Mouse (Mus musculus) forebrain, embryonic 15.5 days (tissue): ENCODE measurements around the gene Psors1c2. TPM values are rescaled to one million over a fixed set of nuclear protein-coding genes. Genes with fewer than 3 reads are reported as not detected.

Experiments
- ATAC-seq: fragments of 200-750 bp; cut with Nextera tagmentation; replicated peaks from 2 replicates; pipeline ENCODE4 v1.8.0; 2017; ENCODE audit warnings: mild to moderate bottlenecking, moderate TSS enrichment, moderate library complexity
- H3K27ac ChIP-seq: fragments of 300-500 bp; sonication (generic); replicated peaks from 2 replicates; pipeline ENCODE4 v1.5.1; 2015; ENCODE audit warnings: mild to moderate bottlenecking, inconsistent platforms
- H3K27me3 ChIP-seq: fragments of 300-500 bp; sonication (generic); 2 replicates; pipeline ENCODE4 v1.6.1; 2015; ENCODE audit warnings: inconsistent platforms
- H3K36me3 ChIP-seq: fragments of 300-500 bp; sonication (generic); 2 replicates; pipeline ENCODE4 v1.6.1; 2015; ENCODE audit warnings: mild to moderate bottlenecking, inconsistent platforms
- H3K4me1 ChIP-seq: fragments of 300-500 bp; sonication (generic); 2 replicates; pipeline ENCODE4 v1.6.1; 2015; ENCODE audit warnings: inconsistent platforms
- H3K4me2 ChIP-seq: fragments of 300-500 bp; sonication (generic); replicated peaks from 2 replicates; pipeline ENCODE4 v1.6.1; 2015; ENCODE audit warnings: mild to moderate bottlenecking, inconsistent platforms
- H3K4me3 ChIP-seq: fragments of 300-500 bp; sonication (generic); 2 replicates; pipeline ENCODE4 v1.5.1; 2015; ENCODE audit warnings: mild to moderate bottlenecking, inconsistent platforms
- H3K9ac ChIP-seq: fragments of 300-500 bp; sonication (generic); replicated peaks from 2 replicates; pipeline ENCODE4 v1.6.1; 2015; ENCODE audit warnings: mild to moderate bottlenecking, inconsistent platforms
- H3K9me3 ChIP-seq: fragments of 300-500 bp; sonication (generic); 2 replicates; pipeline ENCODE4 v1.6.1; 2016; ENCODE audit warnings: inconsistent platforms
- WGBS: fragments of 180-500 bp; shearing (Covaris S2); methylation state at CpG from one replicate; pipeline ENCODE4 v1.1.7; 2015; ENCODE audit warnings: mixed read lengths; 5-methylcytosine and 5-hydroxymethylcytosine counted together
- polyA plus RNA-seq: library from polyadenylated mRNA; unstranded; fragments of >200 nt; fragmentation: Nextera tagmentation; extraction: Ambion mirVana; gene quantifications from 2 replicates; pipeline ENCODE4 v1.2.1, GENCODE M21; 2015

Psors1c2 gene
- polyA plus RNA-seq, 1 experiment from 2014 or later = 1.2 TPM

DNA sequence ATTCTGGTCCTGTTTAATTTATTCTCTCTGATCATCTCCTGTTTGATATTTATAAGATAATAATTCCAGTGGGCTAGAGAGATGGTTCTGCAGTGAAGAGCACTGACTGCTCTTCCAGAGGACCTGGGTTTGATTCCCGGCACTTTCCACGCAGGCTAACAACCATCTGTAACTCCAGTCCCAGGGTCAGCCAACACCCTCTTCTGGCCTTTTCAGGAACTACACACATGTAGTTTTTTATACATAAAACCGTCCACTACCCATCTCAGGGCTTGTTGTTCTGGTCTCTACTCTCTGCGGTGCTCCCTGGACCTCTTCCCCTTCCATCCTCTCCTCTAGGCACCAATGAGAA, 17.1 kb downstream of the Psors1c2 start:
- Histone ChIP-seq H3K36me3 (no peaks in the 10 kb centered on the region), H3K9ac (no peak overlapping the region), H3K27me3 (no peaks in the 10 kb centered on the region), H3K4me1 (peaks cover 8% of the 10 kb centered on the region; the same call in 1 of the 2 replicates), H3K4me3 (no peak overlapping the region), H3K4me2 (no peak overlapping the region), H3K9me3 (no peaks in the 10 kb centered on the region), H3K27ac (peak overlapping the region; percentile 53)
- no peak for ATAC-seq
- WGBS = 93% methylated on average over 4 of the region's 4 CpGs

DNA sequence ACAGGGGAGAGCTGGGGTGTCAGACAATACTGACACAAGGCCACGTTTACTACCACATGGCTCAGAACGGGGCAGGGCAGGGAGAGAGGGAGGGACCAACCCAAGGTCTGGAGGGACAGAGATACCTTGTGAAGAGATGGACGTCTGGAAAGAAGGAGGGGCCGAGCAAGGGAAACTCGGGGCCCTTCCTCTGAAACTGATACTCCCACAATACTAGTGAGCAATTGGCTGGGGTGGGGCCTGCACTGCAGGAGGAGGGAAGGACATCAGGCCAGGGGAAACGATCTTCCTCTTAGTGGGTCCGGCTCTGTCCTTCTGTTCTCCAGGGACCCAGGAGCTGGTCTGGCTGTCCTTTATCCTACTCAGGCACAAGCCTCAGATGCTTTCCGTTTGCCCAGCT, 17.9 kb downstream of the Psors1c2 start:
- WGBS = 61% methylated on average over 8 of the region's 8 CpGs
- peaks cover 8% of the 10 kb centered on the region; the same call in 1 of the 2 replicates for H3K4me1 ChIP-seq
- H3K36me3 ChIP-seq = no peaks in the 10 kb centered on the region
- H3K27me3 ChIP-seq = no peaks in the 10 kb centered on the region
- no peak overlapping the region for H3K27ac ChIP-seq
- H3K9me3 ChIP-seq = no peaks in the 10 kb centered on the region
- no peak overlapping the region for H3K4me3 ChIP-seq
- no peak for ATAC-seq
- H3K4me2 ChIP-seq = no peak overlapping the region
- H3K9ac ChIP-seq = no peak overlapping the region

DNA sequence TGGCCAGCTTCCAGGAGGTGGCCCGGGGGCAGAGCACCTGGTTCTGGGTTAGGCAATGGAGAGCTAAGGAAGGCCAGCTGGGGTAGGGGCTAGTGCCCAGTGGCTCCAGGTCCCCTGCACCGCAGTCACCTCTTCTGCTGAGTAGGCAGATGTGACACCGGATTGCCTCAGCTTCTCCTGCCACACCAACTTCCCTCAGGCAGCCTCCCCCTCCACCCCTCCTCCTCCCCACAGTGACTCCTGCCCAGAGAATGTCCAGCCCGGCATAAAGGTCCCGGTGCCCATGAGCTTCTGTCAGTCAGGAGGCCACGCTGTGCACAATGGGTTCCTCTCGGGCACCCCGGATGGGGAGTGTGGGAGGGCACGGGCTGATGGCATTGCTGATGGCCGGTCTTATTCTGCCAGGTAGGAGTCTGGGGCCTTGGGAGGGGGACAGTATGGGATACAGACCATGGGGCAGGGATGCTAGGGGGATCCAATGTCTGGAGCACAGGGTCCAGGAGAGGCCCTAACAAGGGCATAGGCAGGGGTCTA, 18.9 kb downstream of the Psors1c2 start, which contains the start of gene Cdsn:
Gene Cdsn (plus strand): TSS at position 248 of the 534 bp plus-strand sequence.
- no peaks in the 10 kb centered on the region for H3K9me3 ChIP-seq

DNA sequence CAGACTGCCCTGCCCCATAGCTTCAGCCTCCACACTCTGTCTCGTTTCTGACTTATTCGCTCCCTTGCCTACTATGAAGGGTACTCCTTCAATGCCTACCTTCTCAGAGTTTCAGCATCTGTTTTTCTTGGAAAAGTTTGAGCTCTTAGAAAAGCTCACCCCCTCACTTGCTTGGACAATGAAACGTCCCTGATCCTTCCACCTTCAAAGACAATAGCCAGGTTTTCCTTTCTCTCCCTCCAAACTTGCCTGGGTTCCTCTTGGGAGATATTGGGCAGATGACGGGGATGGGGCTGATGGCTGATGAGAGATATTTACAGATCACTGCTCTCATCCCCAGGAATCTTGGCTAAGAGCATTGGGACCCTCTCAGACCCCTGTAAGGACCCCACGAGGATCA, 21.3 kb downstream of the Psors1c2 start:
- H3K4me3 ChIP-seq = no peak overlapping the region
- no peak overlapping the region for H3K4me2 ChIP-seq
- no peak overlapping the region for H3K27ac ChIP-seq
- H3K27me3 ChIP-seq = no peaks in the 10 kb centered on the region
- WGBS = 76% methylated on average over 5 of the region's 5 CpGs
- H3K36me3 ChIP-seq = no peaks in the 10 kb centered on the region
- ATAC-seq = no peak
- no peaks in the 10 kb centered on the region for H3K9me3 ChIP-seq
- H3K9ac ChIP-seq = no peak overlapping the region
- H3K4me1 ChIP-seq = peaks cover 7% of the 10 kb centered on the region; the same call in 1 of the 2 replicates

More for the DNA sequence above, 18.9 kb downstream of the Psors1c2 start, which contains the start of gene Cdsn:
- Histone ChIP-seq H3K4me1 (peaks cover 8% of the 10 kb centered on the region; the same call in 1 of the 2 replicates), H3K9ac (no peak within 1 kb of the TSS), H3K27ac (no peak within 1 kb of the TSS), H3K36me3 (no peaks in the 10 kb centered on the region), H3K4me3 (no peak within 1 kb of the TSS), H3K4me2 (no peak within 1 kb of the TSS), H3K27me3 (no peaks in the 10 kb centered on the region)
- WGBS = 82% methylated on average over 10 of the region's 10 CpGs
- ATAC-seq = no peak

DNA sequence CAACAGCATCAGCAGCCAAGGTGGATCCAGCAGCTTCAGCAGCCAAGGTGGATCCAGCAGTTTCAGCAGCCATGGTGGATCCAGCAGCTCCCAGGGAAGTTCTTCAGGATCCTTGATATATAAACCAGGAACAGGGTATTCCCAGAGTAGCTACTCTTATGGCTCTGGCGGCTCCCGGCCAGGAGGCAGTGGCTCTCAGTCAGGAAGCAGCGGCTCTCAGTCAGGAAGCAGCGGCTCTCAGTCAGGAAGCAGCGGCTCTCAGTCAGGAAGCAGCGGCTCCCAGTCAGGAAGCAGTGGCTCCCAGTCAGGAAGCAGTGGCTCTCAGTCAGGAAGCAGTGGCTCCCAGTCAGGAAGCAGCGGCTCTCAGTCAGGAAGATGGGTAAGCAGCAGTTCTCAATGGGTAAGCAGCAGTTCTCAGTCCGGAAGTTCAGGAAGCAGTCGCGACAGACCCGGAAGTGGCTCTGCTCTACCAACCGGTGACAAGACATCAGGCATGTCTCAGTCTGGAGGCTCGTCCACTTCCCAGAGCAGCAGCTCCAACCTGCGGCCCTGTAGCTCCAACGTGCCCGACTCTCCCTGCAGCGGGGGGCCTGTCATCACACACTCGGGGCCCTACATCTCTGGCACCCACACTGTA, 21.9 kb downstream of the Psors1c2 start:
- H3K4me1 ChIP-seq = peaks cover 1% of the 10 kb centered on the region; the same call in 1 of the 2 replicates
- H3K36me3 ChIP-seq = no peaks in the 10 kb centered on the region
- 96% methylated on average over 18 of the region's 18 CpGs for WGBS
- no peak overlapping the region for H3K27ac ChIP-seq
- no peak overlapping the region for H3K4me2 ChIP-seq
- ATAC-seq = no peak
- H3K4me3 ChIP-seq = no peak overlapping the region
- no peaks in the 10 kb centered on the region for H3K27me3 ChIP-seq
- H3K9me3 ChIP-seq = no peaks in the 10 kb centered on the region
- H3K9ac ChIP-seq = no peak overlapping the region

DNA sequence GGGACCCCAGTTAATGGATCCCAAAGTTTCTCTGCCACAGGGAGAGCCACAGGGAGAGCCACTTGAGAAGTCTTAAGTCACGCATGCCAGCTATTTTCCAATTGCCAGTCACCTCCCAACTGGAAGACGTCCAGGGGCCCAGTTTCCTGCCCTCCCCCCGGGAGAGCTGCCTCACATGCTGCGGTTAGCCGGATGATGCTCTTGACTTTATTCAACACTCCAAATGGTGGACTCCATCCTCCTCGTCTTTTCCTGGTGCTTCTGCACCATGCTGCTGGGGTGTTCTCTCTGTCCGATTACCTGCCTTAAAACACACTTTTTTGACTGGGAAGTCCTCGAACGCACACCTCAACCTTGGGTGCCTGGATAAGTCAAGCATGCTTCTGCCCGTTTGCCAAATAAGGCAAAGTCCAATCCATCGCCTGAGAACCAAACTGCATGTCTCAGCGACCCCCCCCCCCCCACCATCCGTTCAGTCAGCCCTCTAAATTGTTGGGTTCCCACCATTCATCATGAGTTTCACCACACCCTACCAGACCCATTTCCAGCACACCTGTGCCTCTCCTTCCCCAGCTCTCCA, 23.3 kb downstream of the Psors1c2 start:
- no peaks in the 10 kb centered on the region for H3K27me3 ChIP-seq
- no peak overlapping the region for H3K27ac ChIP-seq
- no peaks in the 10 kb centered on the region for H3K4me1 ChIP-seq
- no peaks in the 10 kb centered on the region for H3K36me3 ChIP-seq
- no peak overlapping the region for H3K4me3 ChIP-seq
- H3K4me2 ChIP-seq = no peak overlapping the region
- no peak for ATAC-seq
- 93% methylated on average over 13 of the region's 13 CpGs for WGBS
- H3K9ac ChIP-seq = no peak overlapping the region
- H3K9me3 ChIP-seq = no peaks in the 10 kb centered on the region

DNA sequence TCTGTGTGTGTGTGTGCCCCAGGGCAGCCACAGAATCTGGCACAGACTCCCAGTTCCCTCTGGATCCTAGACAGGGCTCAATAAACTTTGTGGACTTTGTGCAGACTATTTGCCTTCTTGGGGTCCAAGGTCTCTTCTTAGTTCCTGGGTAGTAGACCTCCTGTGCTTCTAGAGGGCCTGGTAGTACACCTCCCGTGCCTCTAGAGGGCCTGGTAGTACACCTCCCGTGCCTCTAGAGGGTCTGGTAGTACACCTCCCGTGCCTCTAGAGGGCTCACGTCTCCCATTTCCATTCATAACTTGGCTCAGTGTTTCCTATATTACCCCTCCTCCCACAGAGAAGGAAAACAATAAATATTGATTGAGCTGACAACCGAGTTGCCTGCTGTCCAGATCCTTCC, 23.8 kb downstream of the Psors1c2 start:
- H3K4me2 ChIP-seq = no peak overlapping the region
- no peaks in the 10 kb centered on the region for H3K27me3 ChIP-seq
- WGBS = 31% methylated on average over 5 of the region's 5 CpGs
- H3K9me3 ChIP-seq = no peaks in the 10 kb centered on the region
- ATAC-seq = no peak
- no peak overlapping the region for H3K27ac ChIP-seq
- no peak overlapping the region for H3K9ac ChIP-seq
- H3K4me3 ChIP-seq = no peak overlapping the region
- H3K4me1 ChIP-seq = no peaks in the 10 kb centered on the region
- H3K36me3 ChIP-seq = no peaks in the 10 kb centered on the region

DNA sequence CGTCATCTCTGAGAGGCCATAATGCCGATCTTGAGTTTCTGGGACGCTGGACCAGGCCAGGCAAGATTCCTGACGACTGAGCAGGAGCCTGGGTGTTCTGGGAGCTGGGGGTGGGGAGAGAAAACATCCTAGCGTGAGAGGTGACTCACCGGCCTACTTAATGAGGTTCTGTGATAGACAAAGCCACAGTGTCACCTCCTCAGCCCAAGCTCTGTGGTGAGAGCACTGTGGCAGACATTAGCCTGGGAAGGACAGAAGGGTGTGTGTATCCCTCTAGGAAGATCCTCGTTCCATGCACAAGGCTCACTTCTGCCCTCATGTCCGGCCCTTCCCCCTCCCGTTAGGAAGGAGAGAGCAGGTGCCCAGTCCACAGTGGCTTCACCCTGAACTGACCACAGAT, 24.4 kb downstream of the Psors1c2 start:
- no peak for ATAC-seq
- Histone ChIP-seq H3K4me2 (no peak overlapping the region), H3K27ac (no peak overlapping the region), H3K4me1 (no peaks in the 10 kb centered on the region), H3K27me3 (no peaks in the 10 kb centered on the region), H3K9ac (no peak overlapping the region), H3K9me3 (no peaks in the 10 kb centered on the region), H3K36me3 (no peaks in the 10 kb centered on the region), H3K4me3 (no peak overlapping the region)
- WGBS = 74% methylated on average over 9 of the region's 9 CpGs

DNA sequence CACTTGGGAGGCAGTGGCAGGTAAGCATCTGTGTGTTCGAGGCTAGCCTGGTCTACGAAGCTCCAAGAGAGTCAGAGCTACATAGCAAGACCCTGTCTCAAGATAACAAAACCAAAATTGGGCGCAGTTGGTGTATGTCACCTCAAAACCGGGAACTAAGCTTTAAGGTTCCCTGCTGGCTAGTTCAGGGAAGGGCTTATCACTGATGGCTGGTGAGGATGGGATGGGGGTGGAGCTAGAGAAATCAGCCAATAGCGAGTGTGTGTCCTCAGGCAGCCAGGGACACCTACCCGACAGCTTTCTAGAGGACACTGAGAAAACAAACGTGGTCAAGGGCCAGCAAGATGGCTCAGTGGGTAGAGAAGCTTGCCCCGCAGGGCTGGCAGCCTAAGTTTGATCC, 25.2 kb downstream of the Psors1c2 start:
- WGBS = 65% methylated on average over 8 of the region's 8 CpGs

DNA sequence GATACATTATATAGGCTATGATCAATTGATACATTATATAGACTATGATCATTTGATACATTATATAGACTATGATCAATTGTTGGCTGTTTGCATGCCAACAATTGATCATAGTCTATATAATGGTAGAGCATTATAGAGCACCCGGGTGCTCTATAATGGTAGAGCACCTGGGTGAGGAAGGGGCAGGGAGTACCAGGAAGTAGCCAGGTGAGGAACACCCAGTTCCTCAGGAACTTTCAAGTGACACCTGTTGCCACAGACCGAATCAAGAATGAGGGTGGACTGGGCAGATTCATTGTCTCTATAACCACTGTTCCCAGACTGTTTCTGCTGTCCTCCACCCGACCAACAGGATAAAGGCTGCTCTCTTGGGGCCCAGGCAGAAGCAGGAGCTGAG, 34.1 kb downstream of the Psors1c2 start, which contains the start of gene 2300002M23Rik:
Gene 2300002M23Rik (plus strand): TSS at position 301 of the 400 bp plus-strand sequence.
- H3K9me3 ChIP-seq = no peaks in the 10 kb centered on the region
- no peak within 1 kb of the TSS for H3K4me3 ChIP-seq
- ATAC-seq = no peak
- H3K27ac ChIP-seq = no peak within 1 kb of the TSS
- 61% methylated on average over 3 of the region's 3 CpGs for WGBS
- H3K27me3 ChIP-seq = no peaks in the 10 kb centered on the region
- no peak within 1 kb of the TSS for H3K4me2 ChIP-seq
- H3K9ac ChIP-seq = no peak within 1 kb of the TSS
- no peaks in the 10 kb centered on the region for H3K36me3 ChIP-seq
- H3K4me1 ChIP-seq = peaks cover 13% of the 10 kb centered on the region

More for the DNA sequence above, 25.2 kb downstream of the Psors1c2 start:
- Histone ChIP-seq H3K27me3 (no peaks in the 10 kb centered on the region), H3K27ac (no peak overlapping the region), H3K4me1 (no peaks in the 10 kb centered on the region), H3K9me3 (no peaks in the 10 kb centered on the region), H3K9ac (no peak overlapping the region), H3K36me3 (no peaks in the 10 kb centered on the region), H3K4me3 (no peak overlapping the region), H3K4me2 (no peak overlapping the region)
- no peak for ATAC-seq

DNA sequence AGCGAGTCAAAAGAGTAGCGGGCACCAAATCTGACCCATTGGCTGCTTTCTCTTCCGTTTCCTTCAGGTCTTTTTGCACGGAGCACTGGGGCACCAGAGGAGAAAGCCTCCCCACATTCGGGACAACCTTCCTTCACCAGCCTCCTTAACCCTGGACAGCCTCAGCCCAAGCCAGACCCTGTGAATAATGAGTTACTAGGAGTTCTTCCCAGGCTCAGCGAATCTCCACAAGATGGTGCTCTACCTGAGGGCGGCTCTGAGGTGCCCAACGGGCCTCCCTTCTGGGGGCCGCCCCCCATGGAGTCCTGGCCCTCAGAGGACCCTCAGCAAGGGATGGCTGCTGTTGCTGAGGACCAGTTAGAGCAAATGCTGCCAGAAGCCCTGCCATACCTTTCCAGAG, 34.8 kb downstream of the Psors1c2 start:
- H3K9me3 ChIP-seq = no peaks in the 10 kb centered on the region
- no peak for ATAC-seq
- no peak overlapping the region for H3K27ac ChIP-seq
- WGBS = 29% methylated on average over 9 of the region's 9 CpGs
- no peaks in the 10 kb centered on the region for H3K36me3 ChIP-seq
- no peak overlapping the region for H3K4me3 ChIP-seq
- H3K4me1 ChIP-seq = peaks cover 13% of the 10 kb centered on the region
- no peak overlapping the region for H3K4me2 ChIP-seq
- no peak overlapping the region for H3K9ac ChIP-seq
- H3K27me3 ChIP-seq = no peaks in the 10 kb centered on the region

DNA sequence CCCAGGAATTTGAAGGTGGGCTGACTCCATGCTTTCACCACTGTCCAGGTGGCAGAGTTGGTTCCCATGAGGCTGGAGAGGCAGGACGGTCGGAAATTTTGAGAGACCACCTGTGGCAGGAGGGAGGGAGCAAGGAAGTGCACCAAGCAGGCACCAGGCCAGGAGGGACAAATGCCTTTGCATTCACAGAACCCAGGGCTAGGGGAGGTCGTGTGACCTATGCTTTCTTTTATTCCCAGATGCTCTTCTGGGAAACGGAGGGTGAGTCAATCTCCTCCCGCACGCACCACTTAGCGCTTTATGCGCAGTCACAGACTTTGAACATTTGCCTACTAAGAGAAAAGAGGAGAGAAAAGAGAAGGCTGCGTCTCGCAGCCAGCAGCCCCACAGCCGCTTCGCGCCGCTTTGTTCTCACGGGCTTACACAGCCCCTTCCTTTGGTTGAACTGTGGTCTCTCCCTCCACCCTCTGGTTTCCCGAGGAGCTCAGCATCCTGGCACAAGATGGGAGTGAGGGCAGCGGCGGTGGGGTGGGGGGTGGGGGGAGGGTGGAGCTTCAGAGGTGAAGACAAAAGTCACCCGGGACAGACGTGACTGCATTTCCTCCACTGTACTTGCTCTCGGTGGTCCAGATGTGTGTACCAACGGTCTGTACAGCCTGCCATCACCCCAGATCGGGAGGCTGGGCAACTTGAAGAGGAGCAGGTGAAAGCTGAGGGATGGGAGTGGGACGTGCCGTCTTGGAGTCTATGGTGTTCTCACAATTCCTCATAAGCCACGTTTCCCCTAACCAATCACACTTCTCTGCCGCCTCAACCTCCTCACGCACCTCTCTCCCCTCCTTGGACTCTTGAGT, 36.3 kb downstream of the Psors1c2 start:
- Histone ChIP-seq H3K27me3 (no peaks in the 10 kb centered on the region), H3K9ac (peak overlapping the region; percentile 33), H3K36me3 (no peaks in the 10 kb centered on the region), H3K4me2 (peak overlapping the region; percentile 47), H3K4me3 (peak overlapping the region; percentile 30), H3K9me3 (no peaks in the 10 kb centered on the region), H3K4me1 (peaks cover 13% of the 10 kb centered on the region), H3K27ac (no peak overlapping the region)
- WGBS = 3% methylated on average over 28 of the region's 28 CpGs
- ATAC-seq = peak; percentile 68; the same call in 1 of the 2 replicates
